Mouse (Mus musculus) forebrain, embryonic 11.5 days (tissue): ENCODE measurements around the gene Kndc1. TPM values are rescaled to one million over a fixed set of nuclear protein-coding genes. Genes with fewer than 3 reads are reported as not detected.

ENCODE experiments used
- ATAC-seq: fragments of 200-750 bp; cut with Nextera tagmentation; replicated peaks from 2 replicates; pipeline ENCODE4 v1.8.0; 2017; ENCODE audit warnings: moderate TSS enrichment; ENCODE audit not compliant: low FRiP score
- DNase-seq: peaks from one replicate; pipeline ENCODE4 v3.0.0-alpha.2; 2017; ENCODE audit warnings: low spot score
- H3K27ac ChIP-seq: fragments of 300-500 bp; sonication (generic); 2 replicates; pipeline ENCODE4 v1.5.1; 2014; ENCODE audit warnings: low read depth, low read length
- H3K27me3 ChIP-seq: fragments of 300-500 bp; sonication (generic); 2 replicates; pipeline ENCODE4 v1.6.1; 2014; ENCODE audit warnings: mild to moderate bottlenecking, low read length, mixed read lengths; ENCODE audit not compliant: control insufficient read depth, insufficient read depth
- H3K36me3 ChIP-seq: fragments of 300-500 bp; sonication (generic); 2 replicates; pipeline ENCODE4 v1.6.1; 2014; ENCODE audit warnings: mild to moderate bottlenecking, low read length, moderate library complexity, mixed read lengths; ENCODE audit not compliant: control insufficient read depth, insufficient read depth
- H3K4me1 ChIP-seq: fragments of 300-500 bp; sonication (generic); replicated peaks from 2 replicates; pipeline ENCODE4 v1.6.1; 2014; ENCODE audit warnings: low read length, mixed read lengths; ENCODE audit not compliant: control insufficient read depth, insufficient read depth
- H3K4me2 ChIP-seq: fragments of 300-500 bp; sonication (generic); 2 replicates; pipeline ENCODE4 v1.6.1; 2014; ENCODE audit warnings: low read depth, mild to moderate bottlenecking, low read length, moderate library complexity, mixed read lengths; ENCODE audit not compliant: severe bottlenecking
- H3K4me3 ChIP-seq: fragments of 300-500 bp; sonication (generic); 2 replicates; pipeline ENCODE4 v1.5.1; 2014; ENCODE audit warnings: low read depth, low read length
- H3K9ac ChIP-seq: fragments of 300-500 bp; sonication (generic); 2 replicates; pipeline ENCODE4 v1.6.1; 2014; ENCODE audit warnings: low read length
- H3K9me3 ChIP-seq: fragments of 300-500 bp; sonication (generic); 2 replicates; pipeline ENCODE4 v1.6.1; 2016; ENCODE audit warnings: low read length, mixed read lengths; ENCODE audit not compliant: control insufficient read depth
- WGBS: fragments of 180-500 bp; shearing (Covaris S2); extraction: QIAGEN DNeasy Blood & Tissue Kit; methylation state at CpG from one replicate; pipeline ENCODE4 v1.1.7; 2014; 5-methylcytosine and 5-hydroxymethylcytosine counted together
- polyA plus RNA-seq: library from polyadenylated mRNA; unstranded; fragments of >200 nt; fragmentation: Nextera tagmentation; extraction: Ambion mirVana; gene quantifications from 2 replicates; pipeline ENCODE4 v1.2.1, GENCODE M21; 2014

Gene Kndc1
- polyA plus RNA-seq, 1 experiment from 2014 or later: 0.44 TPM

DNA sequence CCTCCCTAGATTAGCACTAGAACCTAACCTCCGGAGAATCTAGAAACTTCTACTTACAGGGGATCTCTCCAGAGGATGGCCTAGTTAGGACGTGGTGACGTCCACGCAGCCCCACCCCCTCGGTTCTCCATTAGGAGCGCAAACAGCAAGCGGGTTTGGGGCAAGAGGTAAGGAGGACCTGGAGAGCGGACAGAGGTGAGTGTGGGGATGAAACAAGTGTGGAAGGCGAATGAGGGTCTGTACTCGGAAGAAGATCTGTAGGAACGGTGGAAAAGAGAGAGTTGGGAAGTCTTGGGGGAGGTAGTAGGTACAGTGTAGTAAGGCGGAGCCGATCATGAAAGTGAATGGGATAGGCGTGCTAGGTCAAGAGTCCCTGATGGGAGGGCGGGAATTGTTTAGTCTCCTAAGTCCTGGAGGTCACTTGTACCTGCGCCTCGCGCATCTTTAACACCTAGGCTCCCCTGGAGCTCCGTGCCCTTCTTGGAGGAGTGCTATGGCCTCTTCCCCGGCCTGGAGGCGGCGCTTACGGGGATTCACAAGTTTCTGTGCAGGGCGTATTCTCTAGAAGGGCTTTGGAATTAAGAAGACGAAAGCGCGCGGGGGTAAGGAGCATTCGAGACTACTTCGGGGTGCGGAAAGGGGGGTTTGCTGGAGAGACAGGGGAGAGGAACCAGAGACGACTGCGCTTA, 55.9 kb downstream of the Kndc1 start:
- peaks cover 41% of the 10 kb centered on the region for H3K27me3 ChIP-seq
- ATAC-seq (peak; percentile 70), DNase-seq (peak; percentile 72)
- H3K4me1 ChIP-seq: peaks cover 13% of the 10 kb centered on the region; the same call in 1 of the 2 replicates
- WGBS: under 1% methylated on average over 33 of the region's 33 CpGs
- H3K36me3 ChIP-seq: no peaks in the 10 kb centered on the region
- H3K4me2 ChIP-seq: peak overlapping the region; percentile 73
- no peak overlapping the region for H3K27ac ChIP-seq
- peak overlapping the region; percentile 37; the same call in 1 of the 2 replicates for H3K9ac ChIP-seq
- H3K9me3 ChIP-seq: no peaks in the 10 kb centered on the region
- peak overlapping the region; percentile 35 for H3K4me3 ChIP-seq

DNA sequence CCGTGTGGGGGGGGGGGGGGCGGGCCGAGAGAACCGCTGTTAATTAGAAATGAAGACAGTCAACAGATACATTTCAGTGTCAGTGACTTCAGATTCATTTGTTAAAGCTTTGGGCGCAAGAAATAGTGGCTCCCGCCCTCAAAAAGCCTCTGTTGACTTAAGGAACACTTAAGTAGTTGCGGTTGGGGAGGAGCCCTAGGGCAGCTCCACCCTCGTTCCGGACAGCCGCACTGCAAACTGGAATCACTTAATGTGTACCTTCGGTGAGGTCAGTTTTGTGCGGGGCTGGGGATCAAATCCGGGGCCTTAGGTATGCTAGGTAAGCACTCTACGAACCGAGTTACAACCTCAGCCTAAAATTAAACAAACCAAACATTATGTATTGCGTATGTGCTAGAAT, 56.6 kb downstream of the Kndc1 start:
- Histone ChIP-seq H3K4me2 (peak overlapping the region; percentile 73), H3K4me1 (peaks cover 13% of the 10 kb centered on the region; the same call in 1 of the 2 replicates), H3K36me3 (no peaks in the 10 kb centered on the region), H3K9me3 (no peaks in the 10 kb centered on the region), H3K4me3 (peak overlapping the region; percentile 35), H3K27ac (no peak overlapping the region), H3K9ac (no peak overlapping the region), H3K27me3 (peaks cover 35% of the 10 kb centered on the region)
- ATAC-seq (no peak), DNase-seq (no peak)
- 7% methylated on average over 16 of the region's 16 CpGs for WGBS

DNA sequence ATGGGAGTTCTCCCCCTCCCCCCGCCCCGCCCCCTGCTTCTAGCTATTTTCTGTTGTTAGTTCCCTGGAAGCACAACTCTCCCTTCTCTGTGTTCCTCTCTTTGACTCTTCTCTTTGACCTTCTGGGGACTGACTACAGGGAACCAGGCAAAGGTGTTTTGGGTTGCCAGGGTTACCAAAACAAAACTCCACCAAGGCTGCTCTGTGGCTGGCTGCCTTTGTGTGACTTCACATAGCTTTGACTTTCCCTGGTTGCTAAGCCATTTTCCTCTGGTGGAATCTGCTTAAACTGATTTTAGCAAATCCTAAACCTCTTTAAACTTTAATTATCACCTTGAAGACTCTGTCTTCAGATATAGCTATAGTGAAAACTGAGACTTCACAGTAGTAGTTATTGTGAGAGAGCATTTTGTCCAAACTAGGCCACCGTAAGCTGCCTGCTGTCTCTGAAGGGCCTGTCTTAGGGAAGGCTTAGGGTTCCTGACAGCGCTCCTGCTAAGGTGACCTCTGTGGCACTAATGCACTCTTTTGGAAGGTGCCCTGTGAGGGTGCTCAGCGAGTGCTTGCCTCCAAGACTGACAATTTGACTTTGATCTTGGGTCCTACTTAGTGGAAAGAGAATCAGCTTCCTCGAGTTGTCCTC, 57.6 kb downstream of the Kndc1 start:
- 53% methylated on average over 6 of the region's 6 CpGs for WGBS
- Histone ChIP-seq H3K4me3 (no peak overlapping the region), H3K4me1 (peaks cover 13% of the 10 kb centered on the region; the same call in 1 of the 2 replicates), H3K4me2 (no peak overlapping the region), H3K9me3 (no peaks in the 10 kb centered on the region), H3K27me3 (peaks cover 26% of the 10 kb centered on the region), H3K27ac (no peak overlapping the region), H3K9ac (no peak overlapping the region), H3K36me3 (no peaks in the 10 kb centered on the region)
- DNase-seq (no peak), ATAC-seq (no peak)

DNA sequence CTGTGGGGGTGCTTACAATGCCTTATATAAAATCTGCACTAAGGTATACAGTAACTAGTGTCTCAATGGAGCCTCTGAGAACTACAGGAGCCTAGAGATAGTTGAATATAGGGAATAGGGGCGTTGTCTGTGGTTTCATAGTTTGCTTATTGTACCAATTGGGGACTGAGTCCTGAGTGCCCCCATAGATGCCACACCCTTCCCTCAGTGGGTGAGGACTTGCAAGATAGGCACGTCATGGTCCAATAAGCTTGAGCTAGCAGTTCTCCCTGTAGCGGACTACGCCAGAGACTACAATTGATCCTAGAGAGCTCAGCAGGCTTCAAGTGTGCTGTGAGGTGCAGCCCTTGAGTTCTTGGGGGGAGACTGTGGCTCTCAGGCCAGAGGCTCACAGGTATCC, 61.0 kb downstream of the Kndc1 start:
- H3K27me3 ChIP-seq: peaks cover 6% of the 10 kb centered on the region
- no peak overlapping the region for H3K4me2 ChIP-seq
- H3K9me3 ChIP-seq: no peaks in the 10 kb centered on the region
- no peaks in the 10 kb centered on the region for H3K36me3 ChIP-seq
- no peak overlapping the region for H3K9ac ChIP-seq
- H3K27ac ChIP-seq: no peak overlapping the region
- DNase-seq: no peak
- H3K4me1 ChIP-seq: peaks cover 7% of the 10 kb centered on the region; the same call in 1 of the 2 replicates
- WGBS: 78% methylated on average over 4 of the region's 4 CpGs
- H3K4me3 ChIP-seq: no peak overlapping the region
- ATAC-seq: no peak

DNA sequence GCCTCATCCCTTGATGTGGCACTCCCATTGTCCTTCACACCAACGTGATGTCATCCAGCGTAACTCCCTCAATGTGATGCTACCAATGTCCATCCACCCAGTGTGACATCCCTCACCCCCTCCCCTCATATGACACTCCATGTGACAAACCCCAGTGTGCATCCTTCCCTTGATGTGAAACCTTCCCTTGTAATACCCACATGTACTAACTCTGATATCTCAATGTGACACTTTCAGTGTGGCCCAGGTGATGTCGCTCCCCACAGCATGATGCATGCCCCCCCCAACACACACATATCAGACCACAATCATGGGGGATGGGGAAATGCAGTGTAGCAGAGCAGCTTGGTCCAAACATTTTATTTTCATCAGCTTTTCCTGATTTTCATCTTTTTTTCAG, 62.2 kb downstream of the Kndc1 start:
- Histone ChIP-seq H3K4me2 (no peak overlapping the region), H3K36me3 (no peaks in the 10 kb centered on the region), H3K9ac (no peak overlapping the region), H3K4me3 (no peak overlapping the region), H3K27ac (no peak overlapping the region), H3K9me3 (no peaks in the 10 kb centered on the region), H3K4me1 (0 out of 2 replicates have a peak, but pooled peaks cover 2% of the 10 kb centered on the region), H3K27me3 (peaks cover 2% of the 10 kb centered on the region; the same call in 1 of the 2 replicates)
- WGBS: 83% methylated on average over 3 of the region's 3 CpGs
- DNase-seq (no peak), ATAC-seq (no peak)

DNA sequence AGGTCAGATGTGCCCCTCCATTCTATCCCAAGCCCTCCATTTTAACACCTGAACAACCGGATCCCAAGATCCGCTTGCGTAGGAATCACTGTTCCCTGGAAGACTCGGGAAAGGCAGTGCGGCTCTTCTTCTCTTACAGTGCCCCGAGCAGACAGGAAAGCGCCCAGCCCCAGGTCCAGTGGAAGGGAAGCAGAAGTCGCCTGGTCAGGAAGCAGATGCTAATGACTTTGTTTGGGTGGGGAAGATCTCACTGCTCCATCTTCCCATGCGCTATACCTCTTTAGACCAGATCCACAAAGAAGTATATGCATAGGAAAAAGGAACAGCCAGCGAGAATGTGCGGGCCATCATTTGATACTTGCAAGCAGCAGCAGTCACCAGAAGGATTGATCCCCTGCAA, 62.9 kb downstream of the Kndc1 start:
- Histone ChIP-seq H3K27me3 (no peaks in the 10 kb centered on the region; the same call in 1 of the 2 replicates), H3K4me1 (no peaks in the 10 kb centered on the region), H3K9me3 (no peaks in the 10 kb centered on the region), H3K27ac (no peak overlapping the region), H3K4me2 (no peak overlapping the region), H3K4me3 (no peak overlapping the region), H3K36me3 (no peaks in the 10 kb centered on the region), H3K9ac (no peak overlapping the region)
- ATAC-seq (no peak), DNase-seq (no peak)
- 65% methylated on average over 11 of the region's 11 CpGs for WGBS

DNA sequence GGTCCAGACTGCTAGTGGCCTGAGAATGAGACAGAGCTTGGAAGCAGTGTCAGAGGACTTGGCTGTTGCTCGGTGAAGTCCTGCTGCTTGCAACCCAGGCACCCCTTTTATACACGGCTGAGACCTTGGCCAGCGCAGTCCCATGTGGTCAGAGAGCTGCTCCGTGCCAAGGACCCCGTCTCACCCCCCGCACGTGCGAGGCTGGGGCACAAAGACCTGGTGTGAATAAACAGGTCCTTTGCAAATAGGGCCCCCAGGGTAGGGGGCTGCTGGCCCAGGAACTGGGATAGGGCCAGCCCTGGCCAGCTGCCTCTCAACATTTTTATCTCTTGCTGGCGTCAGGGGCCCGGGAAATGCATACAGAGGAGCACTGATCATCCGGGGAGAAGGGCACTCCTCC, 63.5 kb downstream of the Kndc1 start:
- no peak for DNase-seq

DNA sequence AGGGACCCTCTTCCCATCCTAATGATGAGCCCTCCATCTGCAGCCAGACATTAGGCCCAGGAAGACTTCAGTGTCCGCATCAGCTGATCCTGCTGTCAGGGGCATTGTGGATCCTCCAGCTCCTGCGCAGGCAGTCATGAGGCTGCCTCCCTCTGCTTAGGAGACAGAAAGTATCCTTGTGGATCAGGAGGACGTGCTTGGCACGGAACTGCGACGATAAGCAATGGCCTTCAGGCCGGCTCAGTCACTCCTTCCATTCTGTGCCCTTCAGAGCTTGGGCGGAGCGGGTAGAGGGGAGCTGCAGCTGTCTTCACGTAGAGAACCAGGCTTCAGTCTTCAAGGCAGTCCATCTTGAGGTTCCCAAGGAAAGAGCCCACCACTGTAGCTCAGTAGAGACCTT, 66.6 kb downstream of the Kndc1 start:
- no peaks in the 10 kb centered on the region for H3K36me3 ChIP-seq
- ATAC-seq: no peak
- H3K9ac ChIP-seq: no peak overlapping the region
- no peaks in the 10 kb centered on the region for H3K27me3 ChIP-seq
- no peak for DNase-seq
- no peak overlapping the region for H3K4me3 ChIP-seq
- no peak overlapping the region for H3K4me2 ChIP-seq
- H3K4me1 ChIP-seq: no peaks in the 10 kb centered on the region
- no peaks in the 10 kb centered on the region for H3K9me3 ChIP-seq
- H3K27ac ChIP-seq: no peak overlapping the region
- WGBS: 90% methylated on average over 10 of the region's 10 CpGs

More for the DNA sequence above, 63.5 kb downstream of the Kndc1 start:
- no peaks in the 10 kb centered on the region for H3K27me3 ChIP-seq
- H3K9ac ChIP-seq: no peak overlapping the region
- no peaks in the 10 kb centered on the region for H3K9me3 ChIP-seq
- H3K4me3 ChIP-seq: no peak overlapping the region
- no peaks in the 10 kb centered on the region for H3K36me3 ChIP-seq
- H3K4me2 ChIP-seq: no peak overlapping the region
- ATAC-seq: no peak
- no peak overlapping the region for H3K27ac ChIP-seq
- no peaks in the 10 kb centered on the region for H3K4me1 ChIP-seq
- 41% methylated on average over 11 of the region's 11 CpGs for WGBS
